Mouse (Mus musculus): ENCODE data around the gene Gm15097. TPM values are rescaled to one million over a fixed set of nuclear protein-coding genes. Genes with fewer than 3 reads are reported as not detected.

Gm15097 gene
- not detected in 4 replicates for total RNA-seq (2023; ENCODE audit: inconsistent age)

DNA sequence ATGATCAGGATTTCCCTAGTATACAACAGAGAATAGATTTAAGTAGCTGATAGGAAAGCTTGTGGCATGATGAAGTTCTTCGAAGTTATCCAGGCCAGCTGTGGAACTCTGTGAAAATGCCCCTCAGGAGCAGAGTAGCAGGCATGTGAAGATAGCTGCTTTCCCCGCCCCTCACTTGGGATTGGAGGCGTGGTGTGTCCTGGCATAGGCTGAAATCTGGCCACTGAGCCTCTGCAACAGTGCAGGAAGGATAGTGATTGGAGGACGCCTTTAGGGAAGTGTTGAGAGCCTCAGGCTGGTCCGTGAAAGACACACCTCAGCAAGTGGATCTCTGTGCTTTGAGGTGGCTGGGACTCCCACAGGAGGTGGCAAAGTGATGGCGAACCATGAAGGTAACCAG lies at the start of gene Gm15097:
TSS of gene Gm15097 (plus strand) at position 301 of the 400 bp plus-strand sequence.

Other genes starting within 250 kb of the Gm15097 start
- not detected in 4 replicates for gene Gm10439, start 189.9 kb upstream of the Gm15097 start, total RNA-seq (2023; ENCODE audit: inconsistent age)
- gene Gm15091, start 157.2 kb downstream of the Gm15097 start, total RNA-seq (2023; ENCODE audit: inconsistent age) = not detected in 4 replicates

All from B cell, adult (primary cell).